In genomic region chr8:44878208-44878607, GRCm38 (mm10) we compare ENCODE assay signal across 25 mouse cellular contexts.
"Had no signal": no experiment of that assay in that cellular context is flagged by ENCODE, and none has a peak within 500 bp of the region (broad histone marks: within the 10 kb centered on the region; RNA-seq: fewer than 3 reads in every experiment).

No protein-coding gene starts in this region.

- H3K4me3 ChIP-seq: heart, embryonic 13.5 days; heart, embryonic 15.5 days; hindbrain, embryonic 13.5 days; hindbrain, embryonic 15.5 days; kidney, embryonic 15.5 days; limb, embryonic 13.5 days; limb, embryonic 15.5 days had no signal

- DNase-seq: gastrocnemius, postnatal 14 days; gastrocnemius, postnatal 36 days; heart, adult 18-20 months; heart, postnatal 14 days; heart, postnatal 36 days; kidney, adult 18-20 months; kidney, adult 9 months; kidney, postnatal 14 days; kidney, postnatal 36 days; layer of hippocampus, adult 9-11 months; layer of hippocampus, postnatal 36 days; left cerebral cortex, postnatal 4 days; lung, adult 18-20 months had no signal

- ATAC-seq: hindbrain, postnatal 0 days had no signal

- H3K9me3 ChIP-seq: heart, embryonic 13.5 days; heart, embryonic 15.5 days; hindbrain, embryonic 13.5 days; hindbrain, embryonic 15.5 days; kidney, embryonic 15.5 days; limb, embryonic 15.5 days had no signal

- H3K27ac ChIP-seq: heart, embryonic 13.5 days; heart, embryonic 15.5 days; hindbrain, embryonic 13.5 days; hindbrain, embryonic 15.5 days; hindbrain, postnatal 0 days; kidney, embryonic 15.5 days; kidney, postnatal 0 days; limb, embryonic 13.5 days; limb, embryonic 15.5 days; liver, embryonic 14.5 days had no signal

- H3K27me3 ChIP-seq: heart, embryonic 13.5 days; heart, embryonic 15.5 days; hindbrain, embryonic 13.5 days; hindbrain, embryonic 15.5 days; kidney, embryonic 15.5 days; limb, embryonic 13.5 days; limb, embryonic 15.5 days had no signal

- H3K9ac ChIP-seq: heart, embryonic 13.5 days; heart, embryonic 15.5 days; hindbrain, embryonic 13.5 days; hindbrain, embryonic 15.5 days; kidney, embryonic 15.5 days; limb, embryonic 13.5 days; limb, embryonic 15.5 days; liver, embryonic 14.5 days had no signal

- H3K4me2 ChIP-seq: heart, embryonic 11.5 days; heart, embryonic 13.5 days; heart, embryonic 15.5 days; hindbrain, embryonic 13.5 days; hindbrain, embryonic 15.5 days; kidney, embryonic 15.5 days; limb, embryonic 13.5 days; limb, embryonic 15.5 days; liver, embryonic 11.5 days had no signal

- H3K36me3 ChIP-seq: heart, embryonic 13.5 days; heart, embryonic 15.5 days; hindbrain, embryonic 13.5 days; hindbrain, embryonic 15.5 days; kidney, embryonic 15.5 days; limb, embryonic 13.5 days; limb, embryonic 15.5 days had no signal

- H3K4me1 ChIP-seq: heart, embryonic 13.5 days; heart, embryonic 15.5 days; hindbrain, embryonic 13.5 days; hindbrain, embryonic 15.5 days had no signal
